Mouse (Mus musculus) lung, embryonic 16.5 days (tissue): ENCODE measurements around the gene AI661453. TPM values are rescaled to one million over a fixed set of nuclear protein-coding genes. Genes with fewer than 3 reads are reported as not detected.
"Not testable (repeated sequence)": the region's sequence is repeated elsewhere in the genome, so short reads cannot be mapped to it uniquely, and the experiment has no call there.

Experiments
- ATAC-seq: fragments of 200-750 bp; cut with Nextera tagmentation; 2 replicates; pipeline ENCODE4 v1.8.0; 2017; ENCODE audit warnings: low read depth, mild to moderate bottlenecking, moderate library complexity
- H3K27ac ChIP-seq: fragments of 300-500 bp; sonication (generic); 2 replicates; pipeline ENCODE4 v1.5.1; 2014; ENCODE audit warnings: mild to moderate bottlenecking, control low read depth, low read length
- H3K27me3 ChIP-seq: fragments of 300-500 bp; sonication (generic); 2 replicates; pipeline ENCODE4 v1.6.1; 2014; ENCODE audit warnings: low read depth, low read length, mixed read lengths; ENCODE audit not compliant: control insufficient read depth, insufficient read depth
- H3K36me3 ChIP-seq: fragments of 300-500 bp; sonication (generic); 2 replicates; pipeline ENCODE4 v1.6.1; 2014; ENCODE audit warnings: low read length; ENCODE audit not compliant: control insufficient read depth, insufficient read depth
- H3K4me1 ChIP-seq: fragments of 300-500 bp; sonication (generic); replicated peaks from 2 replicates; pipeline ENCODE4 v1.6.1; 2014; ENCODE audit warnings: low read length, mixed read lengths; ENCODE audit not compliant: control insufficient read depth, insufficient read depth
- H3K4me2 ChIP-seq: fragments of 300-500 bp; sonication (generic); 2 replicates; pipeline ENCODE4 v1.6.1; 2014; ENCODE audit warnings: low read depth, low read length, control low read depth
- H3K4me3 ChIP-seq: fragments of 300-500 bp; sonication (generic); 2 replicates; pipeline ENCODE4 v1.5.1; 2014; ENCODE audit warnings: mild to moderate bottlenecking, low read length, control low read depth
- H3K9ac ChIP-seq: fragments of 300-500 bp; sonication (generic); 2 replicates; pipeline ENCODE4 v1.6.1; 2014; ENCODE audit warnings: low read length, control low read depth
- H3K9me3 ChIP-seq: fragments of 300-500 bp; sonication (generic); 2 replicates; pipeline ENCODE4 v1.6.1; 2016; ENCODE audit warnings: low read length; ENCODE audit not compliant: control insufficient read depth
- WGBS: fragments of 180-500 bp; shearing (Covaris S2); extraction: QIAGEN DNeasy Blood & Tissue Kit; methylation state at CpG from one replicate; pipeline ENCODE4 v1.1.7; 2014; 5-methylcytosine and 5-hydroxymethylcytosine counted together
- polyA plus RNA-seq: library from polyadenylated mRNA; unstranded; fragments of >200 nt; fragmentation: Nextera tagmentation; extraction: Ambion mirVana; gene quantifications from 2 replicates; pipeline ENCODE4 v1.2.1, GENCODE M21; 2015

Gene AI661453
- polyA plus RNA-seq, 1 experiment from 2014 or later = 1.8 TPM

DNA sequence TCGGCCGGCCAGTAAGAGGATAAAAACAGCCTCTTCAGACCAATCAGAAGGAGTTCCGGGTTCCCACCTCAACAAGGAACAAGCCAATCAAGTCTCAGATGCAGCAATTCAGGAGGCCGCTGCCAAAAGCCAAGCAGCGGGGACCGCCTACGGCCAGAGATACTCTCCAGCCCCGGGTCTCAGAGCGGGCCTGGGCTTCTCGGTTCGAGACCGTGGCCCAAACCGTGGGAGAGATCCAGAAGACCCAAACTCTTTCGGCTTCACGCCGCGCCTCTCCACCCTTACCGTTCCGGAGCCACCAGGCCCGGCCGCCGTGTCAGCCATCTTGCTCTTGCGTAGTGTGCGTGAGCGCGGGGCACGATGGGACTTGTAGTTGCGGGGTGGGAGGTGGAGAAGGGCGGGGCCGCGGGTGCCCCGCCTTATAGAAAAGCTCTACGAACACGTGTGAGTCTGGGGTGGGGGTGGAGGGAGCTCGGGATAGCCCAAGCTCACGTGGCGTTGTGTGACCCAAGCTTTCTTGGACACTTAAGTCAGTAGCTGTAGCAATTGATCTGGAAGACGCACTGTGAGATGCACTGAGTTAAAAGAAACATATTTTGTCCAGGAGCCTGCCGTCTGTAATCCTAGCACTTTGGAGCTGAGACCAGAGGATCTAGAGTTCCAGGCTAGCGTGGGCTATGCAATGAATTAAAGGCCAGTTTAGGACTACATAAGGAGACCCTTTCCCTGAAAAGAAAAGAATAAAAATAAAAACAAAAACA is 65.7 kb downstream of the AI661453 start, which contains the start of gene Taf8:
Gene Taf8, minus strand, starts transcription at position 347 of the 761 bp plus-strand sequence.
- peak within 1 kb of the TSS; percentile 79 for H3K27ac ChIP-seq
- H3K27me3 ChIP-seq = no peaks in the 10 kb centered on the region
- H3K9ac ChIP-seq = peak within 1 kb of the TSS; percentile 83
- peak within 1 kb of the TSS; percentile 75 for H3K4me3 ChIP-seq
- no peaks in the 10 kb centered on the region for H3K9me3 ChIP-seq
- peaks cover 27% of the 10 kb centered on the region for H3K4me1 ChIP-seq
- peak within 1 kb of the TSS; percentile 84 for H3K4me2 ChIP-seq
- WGBS = 1% methylated on average over 40 of the region's 40 CpGs
- peak; percentile 93 for ATAC-seq
- H3K36me3 ChIP-seq = peaks cover 17% of the 10 kb centered on the region

DNA sequence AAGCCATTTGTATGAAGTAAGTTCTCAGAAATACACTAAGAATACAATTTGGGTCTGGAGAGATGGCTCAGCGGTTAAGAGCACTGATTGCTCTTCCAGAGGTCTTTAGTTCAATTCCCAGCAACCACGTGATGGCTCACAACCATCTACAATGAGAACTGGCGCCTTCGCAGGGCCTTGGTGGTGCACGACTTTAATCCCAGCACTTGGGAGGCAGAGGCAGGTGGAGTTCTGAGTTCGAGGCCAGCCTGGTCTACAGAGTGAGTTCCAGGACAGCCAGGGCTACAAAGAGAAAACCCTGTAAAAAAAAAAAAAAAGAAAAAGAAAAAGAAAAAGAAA is 66.3 kb downstream of the AI661453 start:
- not testable (repeated sequence) for ATAC-seq
- peak overlapping the region; percentile 70; the same call in 1 of the 2 replicates for H3K4me2 ChIP-seq

GRCm38 (mm10) chr17:47503689-47504088 is 67.3 kb downstream of the AI661453 start:
- Histone ChIP-seq H3K27ac (peak overlapping the region; percentile 33; the same call in 1 of the 2 replicates), H3K9ac (no peak overlapping the region), H3K4me2 (no peak overlapping the region), H3K9me3 (no peaks in the 10 kb centered on the region), H3K4me3 (no peak overlapping the region), H3K4me1 (peaks cover 39% of the 10 kb centered on the region), H3K27me3 (no peaks in the 10 kb centered on the region), H3K36me3 (peaks cover 6% of the 10 kb centered on the region)
- ATAC-seq = no peak

More for the DNA sequence above, 66.3 kb downstream of the AI661453 start:
- H3K9ac ChIP-seq, H3K27me3 ChIP-seq, H3K9me3 ChIP-seq: not testable (repeated sequence)
- Histone ChIP-seq H3K4me3 (peak overlapping the region; percentile 75; the same call in 1 of the 2 replicates), H3K4me1 (peaks cover 33% of the 10 kb centered on the region), H3K36me3 (peaks cover 14% of the 10 kb centered on the region), H3K27ac (peak overlapping the region; percentile 79)
- WGBS = 73% methylated on average over 6 of the region's 6 CpGs

GRCm38 (mm10) chr17:47504228-47504627 is 67.8 kb downstream of the AI661453 start:
- WGBS = 39% methylated on average over 5 of the region's 5 CpGs
- H3K36me3 ChIP-seq = peaks cover 1% of the 10 kb centered on the region

DNA sequence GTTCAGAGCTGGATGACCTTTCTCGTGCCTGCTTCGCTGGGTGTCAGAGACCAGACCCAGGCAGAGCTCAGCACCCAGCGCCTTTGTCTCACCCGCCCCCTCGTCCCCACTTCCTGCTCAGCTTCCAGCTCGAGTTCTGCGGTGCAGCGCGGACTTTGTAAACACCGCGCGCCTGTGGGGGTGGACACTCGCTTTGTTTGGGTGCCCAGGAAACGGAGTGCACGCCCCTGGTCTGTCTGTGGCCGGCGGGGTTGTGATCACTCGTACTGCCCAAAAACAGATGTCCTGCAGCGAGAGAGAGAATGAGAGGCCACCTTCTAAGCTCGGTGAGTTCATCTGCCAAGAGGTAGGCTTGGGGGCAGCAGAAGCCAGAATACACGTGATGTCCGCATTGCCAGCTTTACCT is 68.5 kb downstream of the AI661453 start, which contains the start of gene Ccnd3:
Gene Ccnd3, plus strand, starts transcription at position 111 of the 406 bp plus-strand sequence.
- WGBS = under 1% methylated on average over 22 of the region's 22 CpGs
- H3K9ac ChIP-seq = peak within 1 kb of the TSS; percentile 60
- H3K36me3 ChIP-seq = no peaks in the 10 kb centered on the region; the same call in 1 of the 2 replicates
- peak within 1 kb of the TSS; percentile 61 for H3K4me2 ChIP-seq
- H3K4me3 ChIP-seq = peak within 1 kb of the TSS; percentile 50
- no peaks in the 10 kb centered on the region for H3K9me3 ChIP-seq
- H3K27ac ChIP-seq = peak within 1 kb of the TSS; percentile 33
- peak; percentile 37 for ATAC-seq
- no peaks in the 10 kb centered on the region for H3K27me3 ChIP-seq
- H3K4me1 ChIP-seq = peaks cover 44% of the 10 kb centered on the region

More at GRCm38 (mm10) chr17:47504228-47504627, 67.8 kb downstream of the AI661453 start:
- no peaks in the 10 kb centered on the region for H3K9me3 ChIP-seq
- peaks cover 41% of the 10 kb centered on the region for H3K4me1 ChIP-seq
- H3K27me3 ChIP-seq = no peaks in the 10 kb centered on the region
- H3K9ac ChIP-seq = peak overlapping the region; percentile 60
- peak overlapping the region; percentile 50 for H3K4me3 ChIP-seq
- H3K27ac ChIP-seq = peak overlapping the region; percentile 33
- ATAC-seq = no peak
- peak overlapping the region; percentile 61 for H3K4me2 ChIP-seq

GRCm38 (mm10) chr17:47505566-47505965 is 69.2 kb downstream of the AI661453 start:
- no peak for ATAC-seq
- peaks cover 46% of the 10 kb centered on the region for H3K4me1 ChIP-seq

DNA sequence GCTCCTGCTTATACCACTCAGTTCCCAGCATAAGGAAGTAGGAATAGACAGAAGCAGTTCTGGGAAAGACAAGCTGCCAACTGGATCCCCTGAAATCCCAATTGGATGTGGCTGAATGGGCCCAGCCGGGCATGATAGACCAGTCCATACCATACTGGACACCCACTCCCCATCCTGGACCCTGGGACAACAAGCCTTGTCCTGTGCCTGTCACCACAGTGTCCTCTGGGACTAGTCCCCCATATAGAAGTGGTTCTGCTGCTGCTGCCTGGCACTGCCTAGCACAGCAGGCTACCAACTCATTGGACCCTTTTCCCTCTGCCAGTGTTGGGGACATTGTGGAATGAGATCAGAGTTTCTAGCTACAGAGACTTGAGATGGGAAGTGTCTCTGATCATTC is 69.6 kb downstream of the AI661453 start:
- Histone ChIP-seq H3K27ac (no peak overlapping the region), H3K4me3 (peak overlapping the region; percentile 5; the same call in 1 of the 2 replicates), H3K4me2 (peak overlapping the region; percentile 10; the same call in 1 of the 2 replicates), H3K4me1 (peaks cover 47% of the 10 kb centered on the region), H3K27me3 (no peaks in the 10 kb centered on the region), H3K36me3 (no peaks in the 10 kb centered on the region), H3K9ac (no peak overlapping the region), H3K9me3 (no peaks in the 10 kb centered on the region)
- 100% methylated on average over 1 of the region's 1 CpGs for WGBS
- ATAC-seq = no peak

More at GRCm38 (mm10) chr17:47505566-47505965, 69.2 kb downstream of the AI661453 start:
- H3K4me2 ChIP-seq = peak overlapping the region; percentile 61
- peak overlapping the region; percentile 60 for H3K9ac ChIP-seq
- H3K27ac ChIP-seq = peak overlapping the region; percentile 33
- H3K36me3 ChIP-seq = no peaks in the 10 kb centered on the region
- peak overlapping the region; percentile 50 for H3K4me3 ChIP-seq
- no peaks in the 10 kb centered on the region for H3K9me3 ChIP-seq
- H3K27me3 ChIP-seq = no peaks in the 10 kb centered on the region
- 50% methylated on average over 2 of the region's 2 CpGs for WGBS

DNA sequence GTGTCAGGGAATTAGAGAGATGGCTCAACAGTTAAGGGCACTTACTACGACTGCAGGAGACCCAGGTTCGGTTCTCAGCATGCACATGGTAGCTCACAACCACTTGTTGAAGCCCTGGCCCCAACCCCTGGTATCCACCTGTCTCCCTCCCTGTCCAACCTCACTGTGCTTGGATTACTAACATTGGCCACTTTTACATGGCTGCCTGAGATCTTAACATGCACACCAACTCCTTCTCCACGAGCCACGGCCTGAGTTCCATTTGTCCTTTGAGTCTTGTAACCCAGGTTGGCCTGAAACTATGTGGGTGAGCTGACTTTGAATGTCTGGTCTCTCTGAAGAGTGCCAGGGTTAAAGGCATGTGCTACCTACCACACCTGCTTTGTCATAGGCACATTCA is 70.3 kb downstream of the AI661453 start:
- ATAC-seq = no peak
- Histone ChIP-seq H3K4me2 (no peak overlapping the region), H3K27me3 (no peaks in the 10 kb centered on the region), H3K9me3 (no peaks in the 10 kb centered on the region), H3K36me3 (no peaks in the 10 kb centered on the region), H3K9ac (no peak overlapping the region), H3K4me3 (no peak overlapping the region), H3K27ac (no peak overlapping the region), H3K4me1 (peaks cover 47% of the 10 kb centered on the region)
- 90% methylated on average over 4 of the region's 4 CpGs for WGBS

DNA sequence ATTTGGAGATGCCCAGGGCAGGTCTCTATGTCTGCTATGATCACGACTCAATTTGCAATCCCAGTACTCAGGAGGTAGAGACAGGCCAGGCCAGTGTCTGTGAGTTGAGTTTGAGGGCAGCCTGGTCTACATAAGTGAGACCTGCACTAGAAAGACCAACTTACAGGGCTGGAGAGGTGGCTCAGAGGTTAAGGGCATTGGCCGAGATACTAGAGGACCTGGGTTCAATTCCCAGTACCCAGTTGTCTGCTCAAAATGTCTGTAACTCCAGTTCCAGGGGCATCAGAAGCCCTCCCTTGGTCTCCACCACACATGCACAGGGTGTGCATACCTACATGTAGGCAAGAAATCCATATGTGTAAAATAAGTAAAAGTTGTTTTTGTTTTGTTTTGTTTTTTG is 71.1 kb downstream of the AI661453 start:
- Histone ChIP-seq H3K4me1 (peaks cover 49% of the 10 kb centered on the region), H3K9ac (peak overlapping the region; percentile 8; the same call in 1 of the 2 replicates)

More for the DNA sequence above, 71.1 kb downstream of the AI661453 start:
- H3K4me3 ChIP-seq = peak overlapping the region; percentile 18; the same call in 1 of the 2 replicates
- peak overlapping the region; percentile 71 for H3K4me2 ChIP-seq
- ATAC-seq = peak; percentile 1
- peak overlapping the region; percentile 95 for H3K27ac ChIP-seq
- no peaks in the 10 kb centered on the region for H3K36me3 ChIP-seq
- 57% methylated on average over 2 of the region's 2 CpGs for WGBS
- H3K27me3 ChIP-seq = no peaks in the 10 kb centered on the region
- no peaks in the 10 kb centered on the region for H3K9me3 ChIP-seq
